Mouse (Mus musculus): ENCODE measurements around the gene Bex6. TPM values are rescaled to one million over a fixed set of nuclear protein-coding genes. Genes with fewer than 3 reads are reported as not detected.

Gene Bex6
- 0.23 and 0.30 TPM in 2 replicates for polyA plus RNA-seq (2015; fragmentation: Nextera tagmentation; extraction: Ambion mirVana)

DNA sequence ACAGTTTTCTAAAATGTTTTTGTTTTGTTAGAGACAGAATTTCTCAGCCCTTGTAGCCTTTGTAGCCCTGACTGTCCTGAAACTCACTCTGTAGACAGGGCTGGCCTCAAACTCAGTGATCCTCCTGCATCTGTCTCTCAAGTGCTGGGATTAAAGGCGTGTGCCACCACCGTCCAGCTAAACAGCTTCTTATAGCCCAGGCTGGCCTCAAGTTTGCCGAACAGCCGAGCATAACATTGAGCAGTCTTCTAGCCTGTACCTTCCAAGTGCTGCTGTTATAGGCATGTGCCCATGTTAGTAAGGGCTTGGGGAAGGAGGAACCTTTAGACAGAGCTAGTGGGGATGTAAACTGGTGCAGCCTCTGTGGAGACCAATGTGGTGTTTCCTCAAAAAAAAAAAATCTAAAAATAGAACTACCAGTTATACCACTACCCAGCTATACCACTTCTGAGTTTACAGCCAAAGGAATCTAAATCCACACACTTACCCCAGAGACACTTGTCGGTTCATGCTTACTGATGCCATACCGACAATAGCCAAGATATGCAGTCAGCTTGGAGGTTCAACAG lies at the start of gene Bex6:
TSS of gene Bex6 (plus strand) at position 491 of the 569 bp plus-strand sequence.
- H3K9me3 ChIP-seq (replicated peaks), result no peaks in the 10 kb centered on the region
- H3K4me2 ChIP-seq (replicated peaks), result no peak within 1 kb of the TSS
- WGBS, result 73% methylated on average over 6 of the region's 6 CpGs
- H3K27me3 ChIP-seq, result no peaks in the 10 kb centered on the region
- no peaks in the 10 kb centered on the region for H3K36me3 ChIP-seq
- 0 out of 2 replicates have a peak, but pooled peaks cover 5% of the 10 kb centered on the region for H3K4me1 ChIP-seq
- no peak within 1 kb of the TSS for H3K27ac ChIP-seq (replicated peaks)
- H3K4me3 ChIP-seq (replicated peaks), result no peak within 1 kb of the TSS
- no peak within 1 kb of the TSS for H3K9ac ChIP-seq
- no peak for ATAC-seq (ENCODE audit: insufficient number of reproducible peaks, low FRiP score, low TSS enrichment, low read depth)

DNA sequence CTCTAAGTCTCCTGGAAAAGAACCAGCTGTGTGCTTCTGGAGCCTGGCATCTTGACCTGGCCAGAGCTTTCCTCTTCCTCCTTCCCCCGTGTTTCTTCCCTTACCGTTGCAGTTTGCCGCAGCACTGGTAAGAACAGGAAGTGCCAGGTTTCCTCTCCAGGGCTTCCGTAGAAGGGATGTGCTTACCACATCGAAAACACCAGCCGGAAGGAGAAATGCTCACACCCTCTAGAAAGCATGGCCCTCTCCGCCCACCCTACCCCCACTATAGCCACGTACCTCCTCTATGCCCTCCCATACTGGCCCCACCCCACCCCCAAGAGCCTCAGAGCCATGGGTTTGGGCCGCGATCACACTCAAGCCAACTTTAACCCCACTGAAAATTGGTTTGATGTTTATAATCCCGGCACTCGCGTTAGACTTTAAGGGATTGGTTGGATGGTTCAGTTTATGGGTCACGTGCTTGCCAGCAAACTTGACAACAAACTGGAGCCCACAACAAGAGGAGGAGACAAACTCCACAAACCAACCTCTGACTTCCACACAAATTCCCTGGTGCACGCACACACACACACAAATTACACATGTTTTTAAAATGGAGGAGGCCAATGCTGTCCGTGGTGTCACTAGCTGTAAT lies 49.3 kb upstream of the Bex6 start:
- Histone ChIP-seq H3K4me3 (replicated peaks) (no peak overlapping the region), H3K27ac (replicated peaks) (no peak overlapping the region), H3K36me3 (no peaks in the 10 kb centered on the region), H3K27me3 (no peaks in the 10 kb centered on the region), H3K9me3 (replicated peaks) (no peaks in the 10 kb centered on the region), H3K4me2 (replicated peaks) (no peak overlapping the region; the same call in 1 of the 2 replicates), H3K9ac (no peak overlapping the region), H3K4me1 (no peaks in the 10 kb centered on the region)
- ATAC-seq (ENCODE audit: insufficient number of reproducible peaks, low FRiP score, low TSS enrichment, low read depth), result no peak; the same call in 1 of the 2 replicates
- WGBS, result 63% methylated on average over 16 of the region's 16 CpGs

DNA sequence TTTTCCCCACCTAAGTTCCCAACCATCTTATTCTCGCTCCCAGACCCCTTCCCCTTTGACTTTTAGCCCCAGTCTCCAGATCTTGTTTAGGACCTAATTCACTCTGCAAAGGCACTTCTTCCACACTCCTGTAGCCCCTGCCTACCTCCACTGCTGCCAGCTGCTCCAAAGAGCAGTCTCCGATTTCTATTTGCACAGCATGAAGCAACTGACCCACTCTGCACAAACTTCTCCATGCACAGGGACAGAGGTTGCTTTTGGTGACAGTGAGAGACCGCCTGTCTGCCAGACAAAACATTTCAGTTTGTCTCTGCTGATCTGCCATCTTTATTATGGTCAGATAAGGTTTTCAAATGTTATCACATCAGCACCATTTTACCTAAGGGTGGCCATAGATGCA lies 46.5 kb upstream of the Bex6 start:
- Histone ChIP-seq H3K4me1 (no peaks in the 10 kb centered on the region), H3K4me2 (replicated peaks) (no peak overlapping the region), H3K9me3 (replicated peaks) (no peaks in the 10 kb centered on the region), H3K36me3 (no peaks in the 10 kb centered on the region), H3K9ac (no peak overlapping the region), H3K4me3 (replicated peaks) (no peak overlapping the region), H3K27me3 (no peaks in the 10 kb centered on the region), H3K27ac (replicated peaks) (no peak overlapping the region)
- WGBS, result 81% methylated on average over 3 of the region's 3 CpGs
- ATAC-seq (ENCODE audit: insufficient number of reproducible peaks, low FRiP score, low TSS enrichment, low read depth), result no peak

GRCm38 (mm10) chr16:32135842-32136357 lies 43.7 kb upstream of the Bex6 start:
- H3K4me1 ChIP-seq, result no peaks in the 10 kb centered on the region
- H3K9ac ChIP-seq, result no peak overlapping the region
- H3K4me3 ChIP-seq (replicated peaks), result no peak overlapping the region
- H3K27me3 ChIP-seq, result no peaks in the 10 kb centered on the region
- H3K4me2 ChIP-seq (replicated peaks), result no peak overlapping the region
- no peaks in the 10 kb centered on the region for H3K9me3 ChIP-seq (replicated peaks)
- no peak for ATAC-seq (ENCODE audit: insufficient number of reproducible peaks, low FRiP score, low TSS enrichment, low read depth)
- WGBS, result 72% methylated on average over 7 of the region's 7 CpGs
- H3K36me3 ChIP-seq, result no peaks in the 10 kb centered on the region
- H3K27ac ChIP-seq (replicated peaks), result no peak overlapping the region

GRCm38 (mm10) chr16:32138954-32139353 lies 40.7 kb upstream of the Bex6 start:
- Histone ChIP-seq H3K9me3 (replicated peaks) (0 out of 2 replicates have a peak, but pooled peaks cover 7% of the 10 kb centered on the region), H3K36me3 (peaks cover 11% of the 10 kb centered on the region), H3K4me3 (replicated peaks) (no peak overlapping the region), H3K9ac (no peak overlapping the region), H3K4me1 (no peaks in the 10 kb centered on the region), H3K27ac (replicated peaks) (no peak overlapping the region), H3K27me3 (no peaks in the 10 kb centered on the region), H3K4me2 (replicated peaks) (no peak overlapping the region)
- WGBS, result 89% methylated on average over 1 of the region's 1 CpGs
- no peak for ATAC-seq (ENCODE audit: insufficient number of reproducible peaks, low FRiP score, low TSS enrichment, low read depth)

- H3K4me1 ChIP-seq, result no peaks in the 10 kb centered on the region
Observed at GRCm38 (mm10) chr16:32143766-32144165, 35.9 kb upstream of the Bex6 start.

GRCm38 (mm10) chr16:32144592-32144991 lies 35.0 kb upstream of the Bex6 start:
- Histone ChIP-seq H3K4me3 (replicated peaks) (no peak overlapping the region), H3K4me1 (no peaks in the 10 kb centered on the region), H3K4me2 (replicated peaks) (no peak overlapping the region), H3K27ac (replicated peaks) (no peak overlapping the region), H3K9me3 (replicated peaks) (0 out of 2 replicates have a peak, but pooled peaks cover 7% of the 10 kb centered on the region), H3K27me3 (no peaks in the 10 kb centered on the region), H3K9ac (no peak overlapping the region), H3K36me3 (peaks cover 18% of the 10 kb centered on the region)
- WGBS, result 88% methylated on average over 17 of the region's 17 CpGs
- no peak for ATAC-seq (ENCODE audit: insufficient number of reproducible peaks, low FRiP score, low TSS enrichment, low read depth)

More at GRCm38 (mm10) chr16:32143766-32144165, 35.9 kb upstream of the Bex6 start:
- no peak overlapping the region for H3K9ac ChIP-seq
- no peak overlapping the region for H3K4me2 ChIP-seq (replicated peaks)
- H3K9me3 ChIP-seq (replicated peaks), result 0 out of 2 replicates have a peak, but pooled peaks cover 7% of the 10 kb centered on the region
- no peak overlapping the region for H3K27ac ChIP-seq (replicated peaks)
- H3K4me3 ChIP-seq (replicated peaks), result no peak overlapping the region
- H3K27me3 ChIP-seq, result no peaks in the 10 kb centered on the region
- 88% methylated on average over 15 of the region's 15 CpGs for WGBS
- no peak for ATAC-seq (ENCODE audit: insufficient number of reproducible peaks, low FRiP score, low TSS enrichment, low read depth)
- peaks cover 18% of the 10 kb centered on the region for H3K36me3 ChIP-seq

GRCm38 (mm10) chr16:32147589-32148207 lies 31.9 kb upstream of the Bex6 start:
- no peaks in the 10 kb centered on the region for H3K4me1 ChIP-seq
- H3K27me3 ChIP-seq, result no peaks in the 10 kb centered on the region
- 0 out of 2 replicates have a peak overlapping the region, but pooled peaks have one; percentile 12 for H3K4me2 ChIP-seq (replicated peaks)
- ATAC-seq (ENCODE audit: insufficient number of reproducible peaks, low FRiP score, low TSS enrichment, low read depth), result no peak
- H3K4me3 ChIP-seq (replicated peaks), result no peak overlapping the region; the same call in 1 of the 2 replicates
- H3K36me3 ChIP-seq, result peaks cover 18% of the 10 kb centered on the region
- no peak overlapping the region for H3K9ac ChIP-seq
- no peak overlapping the region for H3K27ac ChIP-seq (replicated peaks)
- H3K9me3 ChIP-seq (replicated peaks), result 0 out of 2 replicates have a peak, but pooled peaks cover 7% of the 10 kb centered on the region
- 61% methylated on average over 12 of the region's 13 CpGs for WGBS

DNA sequence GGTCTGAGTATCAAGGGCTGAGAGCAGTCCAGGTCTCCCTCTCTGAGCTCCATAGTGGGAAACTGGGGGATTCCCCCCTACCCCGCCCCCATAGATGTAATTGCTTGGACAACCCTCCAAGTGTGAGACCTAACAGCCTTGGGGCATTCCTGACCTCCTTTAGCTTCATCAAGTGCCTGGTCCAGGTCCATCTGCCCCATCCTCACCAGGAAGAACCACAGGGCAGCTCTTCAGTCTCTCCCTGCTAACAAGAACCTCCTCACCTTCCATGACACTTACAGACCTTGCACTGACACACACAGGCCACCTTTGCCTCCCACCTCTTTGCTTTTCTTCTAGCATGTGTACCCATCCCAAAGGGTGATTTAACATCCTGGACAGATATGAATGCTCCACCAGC lies 25.6 kb upstream of the Bex6 start:
- 78% methylated on average over 1 of the region's 1 CpGs for WGBS
- Histone ChIP-seq H3K36me3 (no peaks in the 10 kb centered on the region), H3K9ac (no peak overlapping the region), H3K4me2 (replicated peaks) (no peak overlapping the region), H3K4me1 (no peaks in the 10 kb centered on the region), H3K27me3 (no peaks in the 10 kb centered on the region), H3K9me3 (replicated peaks) (no peaks in the 10 kb centered on the region), H3K27ac (replicated peaks) (no peak overlapping the region), H3K4me3 (replicated peaks) (no peak overlapping the region)
- no peak for ATAC-seq (ENCODE audit: insufficient number of reproducible peaks, low FRiP score, low TSS enrichment, low read depth)

- 70% methylated on average over 13 of the region's 13 CpGs for WGBS
- no peak overlapping the region for H3K4me3 ChIP-seq (replicated peaks)
- H3K4me2 ChIP-seq (replicated peaks), result no peak overlapping the region
- no peak overlapping the region for H3K9ac ChIP-seq
- no peak for ATAC-seq (ENCODE audit: insufficient number of reproducible peaks, low FRiP score, low TSS enrichment, low read depth)
- H3K27me3 ChIP-seq, result no peaks in the 10 kb centered on the region
- no peaks in the 10 kb centered on the region for H3K36me3 ChIP-seq
- no peak overlapping the region for H3K27ac ChIP-seq (replicated peaks)
- no peaks in the 10 kb centered on the region for H3K9me3 ChIP-seq (replicated peaks)
- H3K4me1 ChIP-seq, result no peaks in the 10 kb centered on the region
Observed at GRCm38 (mm10) chr16:32154437-32154836, 25.2 kb upstream of the Bex6 start.

DNA sequence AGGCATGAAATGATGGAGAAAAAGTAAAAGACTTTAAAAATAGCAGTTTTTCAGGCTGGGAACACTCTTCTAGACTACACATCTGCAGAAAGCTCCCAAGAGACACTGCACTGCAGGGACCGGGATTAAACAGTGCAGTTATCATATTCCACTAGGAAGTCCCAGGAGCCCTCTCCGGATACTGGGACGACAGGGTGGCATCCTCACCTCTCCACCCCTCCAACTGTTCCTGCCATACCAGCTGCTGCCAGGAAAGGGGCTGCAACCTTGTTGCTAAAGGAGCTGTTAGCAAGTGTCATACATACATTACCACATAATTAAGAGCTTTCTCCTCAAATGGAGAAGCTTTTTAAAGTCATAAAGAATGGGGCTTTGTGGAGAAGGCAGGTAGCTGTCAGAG lies 22.9 kb upstream of the Bex6 start:
- 45% methylated on average over 3 of the region's 3 CpGs for WGBS
- no peak for ATAC-seq (ENCODE audit: insufficient number of reproducible peaks, low FRiP score, low TSS enrichment, low read depth)
- no peak overlapping the region for H3K4me3 ChIP-seq (replicated peaks)
- no peak overlapping the region for H3K4me2 ChIP-seq (replicated peaks)
- H3K4me1 ChIP-seq, result no peaks in the 10 kb centered on the region
- H3K9me3 ChIP-seq (replicated peaks), result no peaks in the 10 kb centered on the region
- no peaks in the 10 kb centered on the region for H3K36me3 ChIP-seq
- no peak overlapping the region for H3K27ac ChIP-seq (replicated peaks)
- H3K9ac ChIP-seq, result no peak overlapping the region
- H3K27me3 ChIP-seq, result no peaks in the 10 kb centered on the region

All from embryonic facial prominence, embryonic 15.5 days (tissue).